ENCODE assay signal across 1 mouse cellular context in genomic region chr11:77492911-77493332, GRCm38 (mm10).
A peak's percentile ranks its signal among the peaks of the same experiment; 100 is the strongest.
TF ChIP-seq lines count a peak whose summit lies in the region.

No protein-coding gene starts in this region.

TF ChIP-seq in MEL, 35 proteins besides CTCF, POLR2A, EP300 and RAD21 (continued from another document):
- TF ChIP-seq CHD1 (IDR thresholded peaks at IDR 0.05; ENCODE audit: low read depth, low read length) (peak; percentile 42; the same call in 1 of the 2 replicates), ZMIZ1 (IDR thresholded peaks at IDR 0.05; ENCODE audit: low read depth, low read length) (peak; percentile 58; the same call in 1 of the 2 replicates), CHD2 (IDR thresholded peaks at IDR 0.05; ENCODE audit: low read length) (no peak), ZKSCAN1 (IDR thresholded peaks at IDR 0.05; ENCODE audit: low read depth, low read length) (no peak), MAFK (IDR thresholded peaks at IDR 0.05; ENCODE audit: borderline replicate concordance, low read depth, low read length) (no peak), TAL1 (IDR thresholded peaks at IDR 0.05; ENCODE audit: low read length) (no peak), UBTF (IDR thresholded peaks at IDR 0.05; ENCODE audit: borderline replicate concordance, insufficient read depth, low read depth, low read length) (no peak), POLR2AphosphoS5 (IDR thresholded peaks at IDR 0.05; ENCODE audit: borderline replicate concordance, low read depth, low read length) (no peak), MAX (IDR thresholded peaks at IDR 0.05; ENCODE audit: low read length) (no peak; the same call in 1 of the 2 replicates), TCF12 (IDR thresholded peaks at IDR 0.05; ENCODE audit: low read depth, low read length) (peak; percentile 44; the same call in 1 of the 2 replicates), ETS1 (IDR thresholded peaks at IDR 0.05; ENCODE audit: low read depth, low read length) (no peak; the same call in 1 of the 2 replicates), BHLHE40 (IDR thresholded peaks at IDR 0.05; ENCODE audit: borderline replicate concordance, low read depth, low read length) (no peak), TBP (IDR thresholded peaks at IDR 0.05; ENCODE audit: low read depth, low read length) (peak; percentile 9; the same call in 1 of the 2 replicates), GABPA (IDR thresholded peaks at IDR 0.05; ENCODE audit: low read depth, low read length) (no peak), ELF1 (IDR thresholded peaks at IDR 0.05; ENCODE audit: low read depth, low read length) (peak; percentile 61), NRF1 (IDR thresholded peaks at IDR 0.05; ENCODE audit: insufficient read depth, low read depth, low read length, poor library complexity, severe bottlenecking) (peak; percentile 69), SMC3 (IDR thresholded peaks at IDR 0.05; ENCODE audit: low read depth, low read length) (no peak)
